Mouse (Mus musculus): Measurements from ENCODE around the gene Lrriq4. TPM values are rescaled to one million over a fixed set of nuclear protein-coding genes. Genes with fewer than 3 reads are reported as not detected.
"Not testable (repeated sequence)": the region's sequence is repeated elsewhere in the genome, so short reads cannot be mapped to it uniquely, and the experiment has no call there.

Lrriq4 gene
- total RNA-seq, 4 experiments from 2014 or later: not detected

DNA sequence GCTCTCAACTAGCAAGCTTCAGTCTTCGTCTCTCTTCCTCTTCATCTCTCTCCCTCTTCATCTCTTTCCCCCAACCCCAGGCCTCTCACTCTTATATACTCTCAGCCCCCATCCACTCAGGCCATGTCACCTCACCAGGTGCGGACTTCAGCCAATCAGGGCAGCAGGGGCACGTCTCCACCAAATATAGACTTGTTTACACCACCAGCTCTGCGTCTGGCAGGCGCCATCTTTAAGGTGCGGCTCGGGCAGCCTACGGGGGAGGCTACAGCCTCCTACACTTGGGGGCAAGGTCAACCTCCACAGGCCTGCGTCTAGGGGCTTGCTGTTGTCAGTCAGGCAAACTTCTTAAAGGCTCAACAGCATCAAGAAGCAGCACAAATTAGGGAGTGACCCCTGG, 14.2 kb downstream of the Lrriq4 start:
- DNase-seq (ENCODE audit: low spot score in 2 of 2): no peak

DNA sequence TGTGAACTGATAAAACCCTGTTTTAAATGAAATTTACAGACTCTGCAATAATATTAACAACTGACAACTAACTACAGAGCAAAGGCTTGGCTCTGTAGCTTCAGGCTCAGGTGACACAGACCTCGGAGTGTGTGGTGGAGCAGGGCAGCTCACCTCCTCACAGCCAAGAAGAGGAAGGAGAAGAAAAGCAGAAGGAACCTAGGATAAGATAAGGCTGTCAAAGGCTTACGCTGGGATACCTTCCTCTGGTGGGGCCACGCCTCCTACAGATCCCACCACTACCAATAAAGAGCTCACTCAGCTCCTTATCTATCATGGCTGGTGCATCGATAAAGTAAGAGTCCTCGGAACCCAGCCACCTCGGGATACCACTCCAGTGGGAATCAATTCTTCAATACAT, 38.9 kb downstream of the Lrriq4 start:
- no peak for DNase-seq (ENCODE audit: low spot score in 2 of 2)

DNA sequence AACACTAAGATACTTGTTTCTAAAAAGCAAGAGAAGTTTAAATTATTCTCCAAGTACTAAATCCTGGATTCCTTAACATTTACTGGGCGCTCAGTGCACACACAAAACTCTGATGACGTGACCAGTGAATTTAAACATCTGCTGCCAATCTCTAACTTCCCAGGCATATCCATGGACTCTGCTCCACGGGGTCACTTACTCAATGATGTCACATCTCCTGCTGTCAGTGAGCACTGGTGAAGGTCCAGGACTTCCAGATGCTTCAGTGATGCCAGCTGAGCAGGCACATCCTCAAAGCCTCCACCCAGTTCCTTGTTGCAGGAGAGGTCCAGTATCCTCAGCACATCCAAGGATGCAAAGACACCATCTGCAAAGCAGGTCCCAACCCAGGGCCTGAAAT, 42.9 kb downstream of the Lrriq4 start:
- no peak for DNase-seq (ENCODE audit: low spot score in 2 of 2)

DNA sequence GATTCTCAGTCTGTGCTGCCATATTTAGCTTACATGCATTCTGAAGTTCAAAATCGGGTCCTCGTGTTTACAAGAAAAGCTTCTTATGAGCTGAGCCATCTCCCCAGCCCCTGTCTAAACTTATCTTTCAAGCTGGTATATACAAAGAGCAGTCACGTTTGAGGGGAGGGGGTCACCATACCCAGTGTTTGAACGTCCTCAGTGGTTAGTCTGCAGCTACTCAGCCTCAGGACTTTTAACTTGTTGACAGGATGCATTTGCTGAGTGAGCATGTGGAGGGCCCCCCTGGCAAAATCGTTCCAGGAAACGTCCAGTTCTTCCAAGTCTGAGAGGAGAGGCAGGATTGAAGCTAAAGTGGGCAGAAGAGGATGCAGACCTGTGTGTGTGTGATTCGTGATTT, 46.7 kb downstream of the Lrriq4 start:
- DNase-seq (ENCODE audit: low spot score in 2 of 2): no peak

DNA sequence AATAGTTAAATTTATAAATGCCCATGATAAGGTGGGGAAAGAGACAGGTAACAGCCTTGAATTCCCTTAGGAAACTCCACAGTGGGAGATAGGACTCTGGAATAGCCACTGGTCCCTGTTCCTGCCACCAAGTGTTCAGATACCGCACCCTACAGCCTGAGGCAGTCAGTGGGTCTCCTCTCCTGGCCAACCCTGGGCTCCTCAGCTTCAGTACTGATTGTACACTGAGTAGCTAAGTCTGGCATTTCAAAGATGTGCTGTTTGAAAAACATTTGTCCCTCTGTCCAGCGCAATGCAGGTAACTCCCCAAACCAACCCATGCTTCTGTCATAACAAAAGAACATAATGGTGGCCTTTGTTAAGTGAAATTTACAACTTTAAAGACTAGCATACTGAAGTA, 51.4 kb downstream of the Lrriq4 start:
- no peak for DNase-seq (ENCODE audit: low spot score in 2 of 2)

DNA sequence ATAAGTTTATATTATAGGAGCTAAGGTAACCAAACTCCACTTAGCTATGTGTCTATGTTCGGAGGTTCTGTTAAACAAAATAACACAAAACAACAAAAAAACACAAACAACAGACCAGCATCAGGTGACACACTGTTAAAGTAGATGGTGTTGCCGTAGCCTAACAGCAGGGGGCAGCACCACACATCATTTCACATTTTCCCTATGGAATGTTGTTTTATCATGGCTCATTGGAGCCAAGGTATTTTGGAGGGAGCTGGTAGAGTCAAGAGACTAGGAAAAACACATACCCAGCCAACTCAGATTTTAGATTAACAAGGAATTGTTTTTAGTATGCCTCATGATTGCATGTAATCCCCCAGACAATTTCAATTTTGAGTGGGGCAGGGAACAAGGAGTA, 52.0 kb downstream of the Lrriq4 start:
- DNase-seq (ENCODE audit: low spot score in 2 of 2): peak; percentile 10 to 60

DNA sequence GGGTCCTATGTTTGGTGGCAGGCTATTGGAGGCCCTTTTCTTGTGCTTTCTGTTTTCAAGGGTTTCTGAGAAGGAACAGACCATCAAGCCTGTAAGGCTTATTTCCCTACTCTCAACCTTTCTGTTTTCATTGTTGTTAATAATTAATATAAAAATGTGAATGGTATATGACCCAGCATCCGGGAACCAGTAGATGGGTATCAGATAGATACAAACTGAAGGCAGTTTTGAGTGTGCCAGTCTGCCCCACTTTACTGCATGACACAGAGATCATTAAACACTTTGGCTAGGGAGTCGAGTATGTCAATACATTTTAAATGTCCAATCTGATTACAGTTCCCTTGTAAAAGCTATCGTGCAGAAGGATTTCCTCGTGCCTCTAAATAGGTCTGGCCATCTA, 53.6 kb downstream of the Lrriq4 start:
- no peak for DNase-seq (ENCODE audit: low spot score in 2 of 2)

DNA sequence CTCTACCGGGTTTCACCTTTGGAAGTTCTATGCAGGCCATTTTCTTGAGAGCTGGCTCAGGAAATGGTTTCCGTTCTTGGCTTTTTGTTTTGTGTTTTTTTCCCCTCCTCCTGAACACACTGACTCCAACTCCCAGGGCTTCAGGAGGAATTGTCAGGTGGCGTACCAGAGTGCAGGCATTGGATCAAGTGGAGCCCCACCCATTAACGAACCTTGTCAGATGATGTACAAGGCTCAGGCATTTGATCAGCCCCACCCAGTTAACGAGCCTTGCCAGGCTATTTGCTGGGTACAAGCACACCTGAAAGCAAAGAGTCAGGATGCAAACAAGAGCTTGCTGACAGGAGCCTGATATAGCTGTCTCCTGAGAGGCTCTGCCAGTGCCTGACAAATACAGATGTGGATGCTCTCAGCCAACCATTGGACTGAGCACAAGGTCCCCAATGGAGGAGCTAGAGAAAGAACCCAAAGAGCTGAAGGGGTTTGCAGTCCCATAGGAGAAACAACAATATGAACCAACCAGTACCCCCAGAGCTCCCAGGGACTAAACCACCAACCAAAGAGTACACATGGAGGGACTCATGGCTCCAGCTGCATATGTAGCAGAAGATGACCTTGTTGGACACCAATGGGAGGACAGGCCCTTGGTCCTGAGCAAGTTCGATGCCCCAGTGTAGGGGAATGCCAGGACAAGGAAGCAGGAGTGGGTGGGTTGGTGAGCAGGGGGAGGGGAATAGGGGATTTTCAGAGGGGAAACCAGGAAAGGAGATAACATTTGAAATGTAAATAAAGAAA, 55.6 kb downstream of the Lrriq4 start, which contains the start of gene Lrrc31:
TSS of gene Lrrc31 (minus strand) at position 133 of the 795 bp plus-strand sequence.
- not testable (repeated sequence) for DNase-seq (ENCODE audit: low spot score in 2 of 2)

DNA sequence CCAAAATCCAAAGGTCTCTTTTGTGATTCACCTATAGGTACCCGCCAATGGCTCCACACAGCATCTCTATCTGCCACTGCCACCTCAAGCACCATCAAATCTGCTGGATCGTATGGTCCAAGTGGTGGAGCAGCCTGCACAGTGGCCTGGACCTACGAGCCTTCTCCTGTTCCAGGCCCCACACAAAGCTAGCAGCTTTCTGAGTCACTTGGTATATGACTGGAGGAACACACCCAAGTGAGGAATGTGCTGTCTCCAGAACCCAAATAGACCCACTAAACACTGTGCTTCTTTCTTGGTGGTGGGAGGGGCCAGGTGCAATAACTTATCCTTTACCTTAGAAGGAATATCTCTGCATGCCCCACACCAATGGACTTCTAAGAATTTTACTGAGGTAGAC, 61.7 kb downstream of the Lrriq4 start:
- no peak for DNase-seq (ENCODE audit: low spot score in 2 of 2)

DNA sequence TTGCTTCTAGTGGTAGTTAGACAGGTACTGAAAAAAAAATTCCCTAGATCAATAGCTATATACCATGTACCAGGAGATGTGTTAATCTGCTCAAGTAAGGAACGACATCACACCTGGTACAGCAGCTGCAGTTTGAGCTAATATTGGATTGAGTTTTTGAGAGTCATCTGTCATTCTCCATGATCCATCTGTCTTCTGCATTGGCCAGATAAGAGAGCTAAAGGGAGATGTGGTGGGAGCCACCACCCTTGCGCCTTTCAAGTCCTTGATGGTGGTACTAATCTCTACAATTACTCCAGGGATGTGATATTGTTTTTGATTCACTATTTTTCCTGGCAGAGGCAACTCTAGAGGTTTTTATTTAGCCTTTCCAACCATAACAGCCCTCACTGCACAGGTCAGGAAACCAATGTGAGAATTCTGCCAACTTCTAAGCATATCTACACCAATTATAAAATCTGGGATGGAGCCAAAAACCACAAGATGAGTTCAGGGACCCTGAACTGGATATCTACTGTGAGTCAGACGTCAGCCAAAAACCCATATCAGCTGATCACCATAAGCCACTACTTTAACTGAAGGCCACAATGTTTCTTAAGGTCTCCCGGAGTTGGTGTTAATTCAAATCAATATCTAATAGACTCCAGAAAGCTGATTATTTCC, 62.4 kb downstream of the Lrriq4 start:
- no peak for DNase-seq (ENCODE audit: low spot score in 2 of 2)

DNA sequence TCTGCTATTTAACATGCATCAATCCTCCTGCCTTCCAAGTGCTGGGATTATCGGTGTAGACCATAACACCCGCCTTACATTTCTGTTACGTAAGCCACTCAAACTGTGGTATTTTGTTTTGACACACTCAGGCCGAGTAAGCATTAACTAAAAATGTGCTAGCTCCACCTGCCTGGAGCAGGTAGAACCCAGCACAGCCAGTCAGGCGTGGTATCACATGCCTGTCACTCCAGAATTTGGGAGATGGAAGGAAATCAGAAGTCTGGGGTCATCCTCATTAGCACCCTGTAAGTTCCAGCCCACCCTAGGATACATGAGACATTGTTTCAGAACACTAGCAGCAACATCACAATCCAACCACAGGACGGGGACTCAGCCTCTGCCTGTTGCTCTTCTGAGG, 65.9 kb downstream of the Lrriq4 start:
- no peak for DNase-seq (ENCODE audit: low spot score in 2 of 2)

DNA sequence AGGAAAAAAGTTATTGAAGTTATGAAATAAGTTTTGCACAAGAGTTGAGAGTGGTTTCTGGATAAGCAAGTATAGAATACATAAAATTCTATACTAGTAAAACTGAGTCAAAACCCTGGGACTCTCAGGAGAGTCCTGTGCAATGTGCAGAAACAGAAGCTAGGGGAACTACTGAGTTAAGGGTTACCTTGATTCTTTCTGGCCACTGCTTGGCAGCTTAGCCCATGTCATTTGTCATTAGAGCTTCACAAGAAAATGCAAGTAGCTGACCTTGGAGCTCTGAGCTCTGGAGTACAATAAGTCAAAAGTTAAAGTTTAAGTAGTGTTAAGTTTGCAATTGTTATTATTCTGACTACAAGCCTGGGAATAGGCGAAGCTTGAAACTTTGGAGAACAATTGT, 69.0 kb downstream of the Lrriq4 start:
- DNase-seq (ENCODE audit: low spot score in 2 of 2): no peak

DNA sequence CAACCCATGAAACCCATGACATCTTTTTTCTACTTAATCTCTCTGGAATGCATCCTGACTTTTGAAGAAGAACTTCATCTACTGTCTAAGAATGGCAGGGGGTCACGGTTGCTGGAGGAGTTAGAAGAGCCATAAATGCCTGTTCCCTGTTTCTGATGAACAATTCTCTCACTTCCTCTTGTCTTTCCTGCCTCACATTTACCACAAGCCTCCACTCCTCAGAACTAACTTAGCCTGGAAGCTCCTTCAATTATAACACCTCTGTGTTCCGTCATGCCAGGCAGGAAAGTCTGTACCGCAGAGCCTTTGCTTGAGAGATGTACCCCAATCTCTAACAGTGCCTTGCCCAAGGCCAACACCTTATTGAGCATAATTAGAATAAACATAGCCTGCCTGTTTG, 74.3 kb downstream of the Lrriq4 start:
- no peak for DNase-seq (ENCODE audit: low spot score in 2 of 2)

Other genes starting within 250 kb of the Lrriq4 start
- gene Mecom, start 96.5 kb upstream of the Lrriq4 start, total RNA-seq (2022): 1 to 10 TPM; 2.2 to 5.5 (median 4.5) TPM
- 1 to 10 TPM in 3 of 4 experiments, under 1 TPM in 1; 0.86 to 1.5 (median 1.1) TPM for gene Actrt3, start 44.6 kb upstream of the Lrriq4 start, total RNA-seq (2022)
- 10 to 100 TPM; 12.5 to 23.4 (median 19.9) TPM for gene Mynn, start 42.4 kb upstream of the Lrriq4 start, total RNA-seq (2022)
- under 1 TPM in 1 of 4 experiments, not detected in 3; 0.38 TPM for gene Lrrc34, start 3.4 kb downstream of the Lrriq4 start, total RNA-seq (2022)
- under 1 TPM in 1 of 4 experiments, not detected in 3; 0.31 TPM for gene Lrrc31, start 55.3 kb downstream of the Lrriq4 start, total RNA-seq (2022)
- not detected for gene Samd7, start 101.8 kb downstream of the Lrriq4 start, total RNA-seq (2022)
- 100 to 1,000 TPM in 1 of 4 experiments, 10 to 100 TPM in 3; 90.6 to 104 (median 95.9) TPM for gene Sec62, start 148.4 kb downstream of the Lrriq4 start, total RNA-seq (2022)
- 1 to 10 TPM in 3 of 4 experiments, under 1 TPM in 1; 0.43 to 3.3 (median 2.2) TPM for gene Gpr160, start 211.4 kb downstream of the Lrriq4 start, total RNA-seq (2022)

Measured in layer of hippocampus, adult 8-10 months (tissue).